Mouse (Mus musculus): ENCODE results near the gene Mpdu1. TPM values are rescaled to one million over a fixed set of nuclear protein-coding genes. Genes with fewer than 3 reads are reported as not detected.
"Not testable (repeated sequence)": the region's sequence is repeated elsewhere in the genome, so short reads cannot be mapped to it uniquely, and the experiment has no call there.

Gene Mpdu1
- polyA plus RNA-seq, 1 experiment from 2014 or later = 90.4 TPM

DNA sequence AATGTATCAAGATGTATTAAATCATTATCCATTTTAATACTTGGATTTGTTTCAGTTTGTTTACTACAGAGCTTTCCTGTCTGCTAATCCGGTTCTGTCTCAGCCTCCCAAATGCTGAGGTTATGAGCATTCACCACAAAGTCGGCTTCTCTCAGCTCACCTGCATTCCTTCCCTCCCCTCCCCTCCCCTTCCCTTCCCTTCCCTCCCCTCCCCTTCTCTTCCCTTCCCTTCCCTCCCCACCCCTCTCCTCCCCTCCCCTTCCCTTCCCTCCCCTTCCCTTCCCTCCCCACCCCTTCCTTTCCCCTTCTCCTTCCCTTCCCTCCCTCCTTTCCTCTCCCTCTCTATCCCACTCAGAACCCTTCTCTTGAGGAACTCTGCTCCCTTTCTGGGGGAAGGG lies 42.2 kb upstream of the Mpdu1 start:
- no peak overlapping the region for H3K4me3 ChIP-seq (replicated peaks; ENCODE audit: low read length)
- H3K36me3 ChIP-seq (ENCODE audit: control insufficient read depth, insufficient read depth) = no peaks in the 10 kb centered on the region
- no peaks in the 10 kb centered on the region for H3K9me3 ChIP-seq (ENCODE audit: control insufficient read depth, low read length)
- H3K27ac ChIP-seq (ENCODE audit: low read length) = no peak overlapping the region
- H3K9ac ChIP-seq (replicated peaks; ENCODE audit: low read depth, low read length) = no peak overlapping the region
- no peak for ATAC-seq
- H3K27me3 ChIP-seq (replicated peaks; ENCODE audit: control insufficient read depth, insufficient read depth, low read length) = no peaks in the 10 kb centered on the region
- 46% methylated on average over 2 of the region's 2 CpGs for WGBS
- no peak overlapping the region for H3K4me2 ChIP-seq (ENCODE audit: low read length)
- H3K4me1 ChIP-seq (replicated peaks; ENCODE audit: control insufficient read depth, insufficient read depth, low read length) = peaks cover 5% of the 10 kb centered on the region; the same call in 1 of the 2 replicates

DNA sequence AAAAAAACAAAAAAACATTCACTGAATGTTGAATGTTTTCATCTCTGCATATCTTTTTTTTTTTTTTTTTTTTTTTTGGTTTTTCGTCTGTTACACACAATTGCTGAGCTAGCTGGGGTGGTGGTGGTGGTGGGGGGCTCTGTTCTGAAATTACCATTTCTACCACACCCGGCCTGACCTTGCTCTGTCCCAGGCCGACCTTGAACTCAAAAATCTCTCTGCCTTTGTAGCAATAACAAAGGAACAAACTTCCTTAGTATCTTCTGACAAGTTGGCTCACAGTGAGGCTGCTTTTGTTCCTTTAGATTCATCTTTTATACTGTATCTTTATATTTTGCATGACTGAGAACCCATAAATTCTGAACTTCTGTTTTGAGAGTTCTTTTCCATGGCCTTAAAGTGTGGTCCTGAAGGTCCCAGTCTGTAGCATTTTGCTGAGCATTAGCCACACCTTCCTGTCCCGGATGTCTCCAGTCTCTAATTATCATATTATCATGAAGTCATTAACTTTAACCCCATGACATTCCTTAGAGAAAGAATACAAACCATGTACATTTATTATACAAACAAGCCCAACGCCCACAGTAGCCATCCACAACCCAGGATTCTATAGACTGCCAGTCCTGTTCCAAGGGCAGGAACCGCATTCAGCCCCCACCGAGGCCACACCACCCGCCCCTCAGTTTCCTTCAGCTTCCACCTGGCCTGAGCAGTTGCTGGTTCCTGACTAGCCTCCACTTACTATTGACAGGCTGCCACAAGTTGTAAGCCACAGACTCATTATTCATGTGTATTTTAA lies 41.6 kb upstream of the Mpdu1 start:
- no peak for ATAC-seq
- Histone ChIP-seq H3K9me3 (ENCODE audit: control insufficient read depth, low read length) (no peaks in the 10 kb centered on the region), H3K27me3 (replicated peaks; ENCODE audit: control insufficient read depth, insufficient read depth, low read length) (no peaks in the 10 kb centered on the region), H3K4me1 (replicated peaks; ENCODE audit: control insufficient read depth, insufficient read depth, low read length) (peaks cover 5% of the 10 kb centered on the region; the same call in 1 of the 2 replicates), H3K9ac (replicated peaks; ENCODE audit: low read depth, low read length) (no peak overlapping the region), H3K36me3 (ENCODE audit: control insufficient read depth, insufficient read depth) (no peaks in the 10 kb centered on the region), H3K27ac (ENCODE audit: low read length) (no peak overlapping the region), H3K4me2 (ENCODE audit: low read length) (no peak overlapping the region), H3K4me3 (replicated peaks; ENCODE audit: low read length) (no peak overlapping the region)
- 69% methylated on average over 8 of the region's 8 CpGs for WGBS

GRCm38 (mm10) chr11:69703381-69703780 lies 40.9 kb upstream of the Mpdu1 start:
- H3K9me3 ChIP-seq (ENCODE audit: control insufficient read depth, low read length); H3K27ac ChIP-seq (ENCODE audit: low read length); H3K4me2 ChIP-seq (ENCODE audit: low read length); H3K9ac ChIP-seq (replicated peaks; ENCODE audit: low read depth, low read length); H3K36me3 ChIP-seq (ENCODE audit: control insufficient read depth, insufficient read depth); H3K27me3 ChIP-seq (replicated peaks; ENCODE audit: control insufficient read depth, insufficient read depth, low read length); ATAC-seq; H3K4me1 ChIP-seq (replicated peaks; ENCODE audit: control insufficient read depth, insufficient read depth, low read length); H3K4me3 ChIP-seq (replicated peaks; ENCODE audit: low read length): not testable (repeated sequence)
- WGBS = 78% methylated on average over 2 of the region's 3 CpGs

DNA sequence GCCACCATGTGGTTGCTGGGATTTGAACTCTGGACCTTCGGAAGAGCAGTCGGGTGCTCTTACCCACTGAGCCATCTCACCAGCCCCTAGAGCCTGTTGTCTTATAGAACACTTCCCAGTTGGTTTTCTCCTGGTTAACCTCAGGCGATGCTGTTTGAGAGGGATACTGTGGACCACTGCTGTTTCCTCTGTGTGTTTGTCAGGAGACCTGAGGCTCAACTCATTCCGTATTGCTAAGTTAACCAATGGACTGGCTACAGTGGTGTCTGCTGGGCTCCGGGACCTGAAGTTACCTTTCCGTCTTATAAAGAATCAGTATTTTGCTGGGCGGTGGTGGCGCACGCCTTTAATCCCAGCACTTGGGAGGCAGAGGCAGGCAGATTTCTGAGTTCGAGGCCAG lies 40.4 kb upstream of the Mpdu1 start:
- H3K4me1 ChIP-seq (replicated peaks; ENCODE audit: control insufficient read depth, insufficient read depth, low read length); H3K9ac ChIP-seq (replicated peaks; ENCODE audit: low read depth, low read length); H3K4me2 ChIP-seq (ENCODE audit: low read length); H3K27me3 ChIP-seq (replicated peaks; ENCODE audit: control insufficient read depth, insufficient read depth, low read length); H3K9me3 ChIP-seq (ENCODE audit: control insufficient read depth, low read length); H3K36me3 ChIP-seq (ENCODE audit: control insufficient read depth, insufficient read depth); H3K4me3 ChIP-seq (replicated peaks; ENCODE audit: low read length); ATAC-seq; H3K27ac ChIP-seq (ENCODE audit: low read length): not testable (repeated sequence)
- WGBS = 91% methylated on average over 10 of the region's 10 CpGs

- peaks cover 11% of the 10 kb centered on the region for H3K4me1 ChIP-seq (replicated peaks; ENCODE audit: control insufficient read depth, insufficient read depth, low read length)
- H3K27me3 ChIP-seq (replicated peaks; ENCODE audit: control insufficient read depth, insufficient read depth, low read length) = no peaks in the 10 kb centered on the region
- WGBS = 96% methylated on average over 1 of the region's 1 CpGs
- no peak for ATAC-seq
- H3K9me3 ChIP-seq (ENCODE audit: control insufficient read depth, low read length) = no peaks in the 10 kb centered on the region
- H3K27ac ChIP-seq (ENCODE audit: low read length) = no peak overlapping the region
- no peaks in the 10 kb centered on the region for H3K36me3 ChIP-seq (ENCODE audit: control insufficient read depth, insufficient read depth)
- H3K4me3 ChIP-seq (replicated peaks; ENCODE audit: low read length) = no peak overlapping the region
- H3K9ac ChIP-seq (replicated peaks; ENCODE audit: low read depth, low read length) = no peak overlapping the region
- H3K4me2 ChIP-seq (ENCODE audit: low read length) = no peak overlapping the region
Observed at GRCm38 (mm10) chr11:69699595-69699994, 37.2 kb upstream of the Mpdu1 start.

- WGBS = 70% methylated on average over 5 of the region's 5 CpGs
- no peak overlapping the region for H3K4me3 ChIP-seq (replicated peaks; ENCODE audit: low read length)
Observed at GRCm38 (mm10) chr11:69698574-69698973, 36.1 kb upstream of the Mpdu1 start.

GRCm38 (mm10) chr11:69697396-69697795 lies 35.0 kb upstream of the Mpdu1 start:
- no peak for ATAC-seq
- H3K9me3 ChIP-seq (ENCODE audit: control insufficient read depth, low read length) = no peaks in the 10 kb centered on the region
- H3K36me3 ChIP-seq (ENCODE audit: control insufficient read depth, insufficient read depth) = no peaks in the 10 kb centered on the region
- no peaks in the 10 kb centered on the region for H3K27me3 ChIP-seq (replicated peaks; ENCODE audit: control insufficient read depth, insufficient read depth, low read length)
- WGBS = 86% methylated on average over 2 of the region's 3 CpGs
- H3K4me3 ChIP-seq (replicated peaks; ENCODE audit: low read length) = no peak overlapping the region
- no peak overlapping the region for H3K4me2 ChIP-seq (ENCODE audit: low read length)
- peaks cover 11% of the 10 kb centered on the region for H3K4me1 ChIP-seq (replicated peaks; ENCODE audit: control insufficient read depth, insufficient read depth, low read length)
- H3K9ac ChIP-seq (replicated peaks; ENCODE audit: low read depth, low read length) = no peak overlapping the region
- H3K27ac ChIP-seq (ENCODE audit: low read length) = no peak overlapping the region

More at GRCm38 (mm10) chr11:69698574-69698973, 36.1 kb upstream of the Mpdu1 start:
- H3K27me3 ChIP-seq (replicated peaks; ENCODE audit: control insufficient read depth, insufficient read depth, low read length) = no peaks in the 10 kb centered on the region
- no peak overlapping the region for H3K27ac ChIP-seq (ENCODE audit: low read length)
- H3K4me2 ChIP-seq (ENCODE audit: low read length) = no peak overlapping the region
- peaks cover 11% of the 10 kb centered on the region for H3K4me1 ChIP-seq (replicated peaks; ENCODE audit: control insufficient read depth, insufficient read depth, low read length)
- no peaks in the 10 kb centered on the region for H3K9me3 ChIP-seq (ENCODE audit: control insufficient read depth, low read length)
- no peak for ATAC-seq
- H3K36me3 ChIP-seq (ENCODE audit: control insufficient read depth, insufficient read depth) = no peaks in the 10 kb centered on the region
- H3K9ac ChIP-seq (replicated peaks; ENCODE audit: low read depth, low read length) = no peak overlapping the region

GRCm38 (mm10) chr11:69695361-69696181 lies 33.1 kb upstream of the Mpdu1 start, which contains the start of the genes Tnfsf12 and Tnfsfm13:
Gene Tnfsf12, minus strand, starts transcription at chr11:69695849.
Gene Tnfsfm13, minus strand, starts transcription at chr11:69696098.
- WGBS = 2% methylated on average over 41 of the region's 41 CpGs
- Histone ChIP-seq H3K27ac (ENCODE audit: low read length) (no peak within 1 kb of the TSS), H3K4me1 (replicated peaks; ENCODE audit: control insufficient read depth, insufficient read depth, low read length) (peaks cover 11% of the 10 kb centered on the region), H3K9ac (replicated peaks; ENCODE audit: low read depth, low read length) (peak within 1 kb of the TSS; percentile 68), H3K36me3 (ENCODE audit: control insufficient read depth, insufficient read depth) (no peaks in the 10 kb centered on the region), H3K4me2 (ENCODE audit: low read length) (peak within 1 kb of the TSS; percentile 90), H3K9me3 (ENCODE audit: control insufficient read depth, low read length) (no peaks in the 10 kb centered on the region), H3K4me3 (replicated peaks; ENCODE audit: low read length) (peak within 1 kb of the TSS; percentile 44), H3K27me3 (replicated peaks; ENCODE audit: control insufficient read depth, insufficient read depth, low read length) (no peaks in the 10 kb centered on the region)
- peak; percentile 20; the same call in 1 of the 2 replicates for ATAC-seq

DNA sequence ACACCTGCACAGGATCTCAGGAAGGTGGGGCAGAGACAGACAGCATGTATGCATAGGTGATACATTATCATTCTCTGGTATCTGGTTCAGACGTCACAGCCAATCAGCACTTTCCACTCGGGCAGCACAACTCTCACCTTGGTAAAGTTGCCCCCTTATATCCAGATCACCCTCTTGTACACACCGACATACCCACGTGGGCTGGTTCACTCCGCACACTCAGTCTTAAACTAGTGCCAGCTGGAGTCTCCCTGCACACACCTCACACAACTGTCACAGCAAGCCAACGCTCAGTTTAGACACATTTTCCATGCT lies 32.6 kb upstream of the Mpdu1 start:
- peak overlapping the region; percentile 68 for H3K9ac ChIP-seq (replicated peaks; ENCODE audit: low read depth, low read length)
- peak overlapping the region; percentile 90 for H3K4me2 ChIP-seq (ENCODE audit: low read length)
- peaks cover 11% of the 10 kb centered on the region for H3K4me1 ChIP-seq (replicated peaks; ENCODE audit: control insufficient read depth, insufficient read depth, low read length)
- H3K9me3 ChIP-seq (ENCODE audit: control insufficient read depth, low read length) = no peaks in the 10 kb centered on the region
- no peaks in the 10 kb centered on the region for H3K27me3 ChIP-seq (replicated peaks; ENCODE audit: control insufficient read depth, insufficient read depth, low read length)
- H3K27ac ChIP-seq (ENCODE audit: low read length) = no peak overlapping the region
- 24% methylated on average over 6 of the region's 6 CpGs for WGBS
- H3K36me3 ChIP-seq (ENCODE audit: control insufficient read depth, insufficient read depth) = no peaks in the 10 kb centered on the region
- ATAC-seq = 0 out of 2 replicates have a peak, but pooled peaks have one; percentile 47
- H3K4me3 ChIP-seq (replicated peaks; ENCODE audit: low read length) = peak overlapping the region; percentile 44
